8 mouse cellular contexts compared by ENCODE assay signal in the genomic region with DNA sequence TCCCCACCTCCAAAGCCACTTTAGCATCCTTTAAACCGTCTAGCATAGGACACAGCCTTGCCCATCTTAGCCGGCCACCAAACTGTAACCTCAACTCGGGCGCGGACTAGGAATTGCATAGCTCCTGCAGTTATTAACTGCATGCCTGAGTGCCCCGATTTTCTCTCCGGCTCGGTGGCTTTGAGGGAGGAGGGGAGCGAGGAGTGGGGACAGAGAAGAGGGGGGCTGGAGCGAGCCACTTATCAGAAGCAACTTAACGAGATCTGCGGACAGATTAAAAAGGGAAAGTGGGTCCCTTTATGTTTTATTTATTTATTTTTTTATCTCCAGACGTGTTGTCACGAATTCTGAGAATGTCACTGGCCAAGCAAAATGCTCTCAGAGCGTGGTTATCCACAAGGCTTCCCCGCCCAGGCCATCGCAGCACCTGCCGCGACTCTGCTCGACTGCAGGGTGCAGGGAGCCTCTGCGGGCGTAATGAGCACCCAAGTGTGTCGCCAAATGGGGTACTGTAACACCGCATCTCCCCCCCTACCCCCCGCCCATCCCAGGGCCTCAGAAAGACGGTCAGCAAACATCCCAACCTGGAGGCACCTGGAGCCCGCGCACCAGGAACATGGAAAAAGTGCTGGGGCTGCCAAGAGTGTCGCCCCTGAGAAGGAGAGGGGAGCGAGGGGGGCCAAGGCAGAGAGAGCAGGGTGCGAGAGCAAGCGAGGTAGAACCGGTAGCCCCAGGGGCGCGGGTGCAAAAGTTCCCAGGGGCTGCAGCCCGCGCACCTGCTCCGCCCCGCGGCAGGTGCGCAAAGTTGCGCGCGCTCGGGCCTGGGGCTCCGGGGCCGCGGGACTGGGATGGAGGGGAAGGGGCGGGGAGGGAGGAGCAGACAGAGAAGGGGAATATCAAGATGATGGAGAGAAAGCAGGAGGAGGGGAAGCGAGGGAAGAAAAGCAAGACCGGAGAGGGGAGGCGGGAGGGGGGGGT. TPM values are rescaled to one million over a fixed set of nuclear protein-coding genes. Genes with fewer than 3 reads are reported as not detected.
DNase-seq lines count a peak whose midpoint lies in the region; ATAC-seq lines count a peak whose summit lies in the region.

No protein-coding gene starts in this region.

- H3K27ac ChIP-seq in kidney, embryonic 16.5 days (ENCODE audit: low read length), result peak overlapping the region; percentile 84; the same call in 1 of the 2 replicates
- H3K27ac ChIP-seq in forebrain, embryonic 14.5 days (ENCODE audit: low read depth, low read length), result peak overlapping the region; percentile 92
- no peak overlapping the region for H3K27ac ChIP-seq in liver, embryonic 15.5 days (replicated peaks)

- under 1% methylated on average over 51 of the region's 52 CpGs for WGBS in kidney, embryonic 16.5 days
- under 1% methylated on average over 52 of the region's 52 CpGs for WGBS in forebrain, embryonic 14.5 days
- WGBS in liver, embryonic 15.5 days (ENCODE audit: insufficient replicate concordance), result 2% methylated on average over 52 of the region's 52 CpGs

- H3K4me2 ChIP-seq in kidney, embryonic 16.5 days (replicated peaks; ENCODE audit: low read depth, low read length), result peak overlapping the region; percentile 77
- H3K4me2 ChIP-seq in forebrain, embryonic 14.5 days (ENCODE audit: low read length), result peak overlapping the region; percentile 84
- H3K4me2 ChIP-seq in liver, embryonic 15.5 days, result peak overlapping the region; percentile 73

- no peaks in the 10 kb centered on the region for H3K9me3 ChIP-seq in kidney, embryonic 16.5 days (ENCODE audit: low read length)
- no peaks in the 10 kb centered on the region for H3K9me3 ChIP-seq in forebrain, embryonic 14.5 days (replicated peaks; ENCODE audit: control insufficient read depth, low read length)
- no peaks in the 10 kb centered on the region for H3K9me3 ChIP-seq in liver, embryonic 15.5 days (replicated peaks)

- H3K27me3 ChIP-seq in kidney, embryonic 16.5 days (ENCODE audit: insufficient read depth, low read length), result peaks cover 29% of the 10 kb centered on the region
- no peaks in the 10 kb centered on the region for H3K27me3 ChIP-seq in forebrain, embryonic 14.5 days (replicated peaks; ENCODE audit: control insufficient read depth, insufficient read depth, low read length)
- H3K27me3 ChIP-seq in liver, embryonic 15.5 days, result peaks cover 92% of the 10 kb centered on the region

- peak overlapping the region; percentile 94 for H3K9ac ChIP-seq in kidney, embryonic 16.5 days (replicated peaks; ENCODE audit: low read length)
- H3K9ac ChIP-seq in forebrain, embryonic 14.5 days (ENCODE audit: low read length), result peak overlapping the region; percentile 82
- H3K9ac ChIP-seq in liver, embryonic 15.5 days, result no peak overlapping the region

- ATAC-seq in kidney, embryonic 16.5 days (ENCODE audit: low FRiP score, low TSS enrichment), result peak; percentile 54
- ATAC-seq in forebrain, embryonic 14.5 days, result peak; percentile 19
- no peak for ATAC-seq in liver, embryonic 15.5 days (ENCODE audit: insufficient read depth)

- no peaks in the 10 kb centered on the region for H3K36me3 ChIP-seq in kidney, embryonic 16.5 days (ENCODE audit: insufficient read depth, low read length)
- no peaks in the 10 kb centered on the region for H3K36me3 ChIP-seq in forebrain, embryonic 14.5 days (ENCODE audit: control insufficient read depth, insufficient read depth, low read length)
- H3K36me3 ChIP-seq in liver, embryonic 15.5 days (replicated peaks), result no peaks in the 10 kb centered on the region

- DNase-seq in kidney, postnatal 14 days, result no peak
- peak; percentile 50 to 51 for DNase-seq in cerebellum, adult 18-20 months
- peak; percentile 69 for DNase-seq in forebrain, embryonic 14.5 days (ENCODE audit: low spot score)
- no peak for DNase-seq in frontal cortex, postnatal 25 days (ENCODE audit: low spot score in 2 of 2)
- no peak for DNase-seq in thymus, postnatal 10 days (ENCODE audit: low spot score in 2 of 2)
- DNase-seq in adrenal gland, adult 18-20 months (ENCODE audit: low spot score in 2 of 2), result no peak

- H3K4me3 ChIP-seq in kidney, embryonic 16.5 days (ENCODE audit: low read length), result peak overlapping the region; percentile 79
- H3K4me3 ChIP-seq in forebrain, embryonic 14.5 days (ENCODE audit: low read depth, low read length), result peak overlapping the region; percentile 78
- peak overlapping the region; percentile 63 for H3K4me3 ChIP-seq in liver, embryonic 15.5 days (replicated peaks)

- peaks cover 40% of the 10 kb centered on the region for H3K4me1 ChIP-seq in kidney, embryonic 16.5 days (ENCODE audit: insufficient read depth, low read length)
- H3K4me1 ChIP-seq in forebrain, embryonic 14.5 days (ENCODE audit: control insufficient read depth, insufficient read depth, low read length), result peaks cover 37% of the 10 kb centered on the region
- H3K4me1 ChIP-seq in liver, embryonic 15.5 days (replicated peaks), result peaks cover 21% of the 10 kb centered on the region

RNA-seq across cellular contexts. Expression of gene Cux2, which starts 0.9 kb away (rescaled TPM):
- 9.0 and 9.9 TPM in 2 replicates for polyA plus RNA-seq in kidney, embryonic 16.5 days (2015; fragmentation: Nextera tagmentation; extraction: Ambion mirVana)
- 16.7 and 30.0 TPM in 2 replicates for polyA plus RNA-seq in forebrain, embryonic 14.5 days (2014; fragmentation: Nextera tagmentation; extraction: Ambion mirVana)
- 1.8 and 2.2 TPM in 2 replicates for polyA plus RNA-seq in liver, embryonic 15.5 days (2015; fragmentation: Nextera tagmentation; extraction: Ambion mirVana)
- 10 to 100 TPM; 11.4 to 15.0 TPM for total RNA-seq in adrenal gland, adult 18-20 months (2021)

RNA-seq across cellular contexts. Expression of gene Myl2, which starts 51.8 kb away (rescaled TPM):
- polyA plus RNA-seq in kidney, embryonic 16.5 days (2015; fragmentation: Nextera tagmentation; extraction: Ambion mirVana), result 1.7 and 2.3 TPM in 2 replicates
- 1.0 and 1.1 TPM in 2 replicates for polyA plus RNA-seq in forebrain, embryonic 14.5 days (2014; fragmentation: Nextera tagmentation; extraction: Ambion mirVana)
- 3.9 and 4.2 TPM in 2 replicates for polyA plus RNA-seq in liver, embryonic 15.5 days (2015; fragmentation: Nextera tagmentation; extraction: Ambion mirVana)
- total RNA-seq in adrenal gland, adult 18-20 months (2021), result not detected

Comparison
In these comparisons a context has a peak if more than half of its experiments do, and no peak if none do; other contexts are left out.
1. DNase-seq: peak in cerebellum, adult 18-20 months (2 of 2) and forebrain, embryonic 14.5 days (single experiment); none in kidney, postnatal 14 days (single experiment), frontal cortex, postnatal 25 days (0 of 2), thymus, postnatal 10 days (0 of 2) and adrenal gland, adult 18-20 months (0 of 2).
2. Peak in every context shown above with its lines, with median percentiles within 50 percentile points of each other: H3K4me2 ChIP-seq and H3K4me3 ChIP-seq.